Mouse (Mus musculus) liver, adult 2 months (tissue): ENCODE data around the gene Eif3k.

Experiments
- CTCF ChIP-seq: fragments of 200-500 bp; IDR thresholded peaks from 2 replicates; pipeline ENCODE4 v1.5.1; 2011; ENCODE audit warnings: low read depth, low read length, control low read depth
- POLR2A ChIP-seq: fragments of 200-500 bp; IDR thresholded peaks from 2 replicates; pipeline ENCODE4 v1.6.1; 2011; ENCODE audit warnings: low read length, control low read depth; ENCODE audit not compliant: insufficient read depth; ENCODE audit errors: extremely low read depth

DNA sequence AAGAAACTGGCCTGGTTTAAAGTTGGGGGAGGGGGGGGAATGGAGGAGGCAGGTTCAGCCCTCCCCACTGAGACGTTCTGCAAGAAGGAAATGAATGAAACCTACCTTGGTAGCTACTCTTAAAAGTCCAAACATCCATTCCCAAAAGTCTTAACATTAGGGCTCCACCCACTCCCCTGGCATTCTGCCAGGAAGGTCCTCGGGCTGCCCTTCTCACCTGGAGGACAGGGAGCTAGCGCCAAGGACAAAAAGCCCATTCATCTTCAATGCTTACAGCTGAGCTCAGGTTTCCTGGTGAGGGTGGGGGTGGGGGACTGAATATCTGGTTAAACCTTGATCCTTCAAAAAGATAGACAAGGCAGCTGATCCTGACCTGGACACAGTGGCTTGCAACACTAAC is 52.3 kb downstream of the Eif3k start:
- TF ChIP-seq CTCF (no peak), POLR2A (no peak)
